Mouse (Mus musculus) liver, embryonic 12.5 days (tissue): ENCODE data around the gene Dnajc16. TPM values are rescaled to one million over a fixed set of nuclear protein-coding genes. Genes with fewer than 3 reads are reported as not detected.
A peak's percentile ranks its signal among the peaks of the same experiment; 100 is the strongest.

Experiments used
- ATAC-seq: fragments of 200-750 bp; cut with Nextera tagmentation; 2 replicates; pipeline ENCODE4 v1.8.0; 2017; ENCODE audit warnings: moderate number of reproducible peaks, mild to moderate bottlenecking, moderate library complexity
- H3K27ac ChIP-seq: fragments of 300-500 bp; sonication (generic); 2 replicates; pipeline ENCODE4 v1.5.1; 2016; ENCODE audit warnings: mild to moderate bottlenecking
- H3K27me3 ChIP-seq: fragments of 300-500 bp; sonication (generic); replicated peaks from 2 replicates; pipeline ENCODE4 v1.6.1; 2016; ENCODE audit warnings: mild to moderate bottlenecking, moderate library complexity
- H3K36me3 ChIP-seq: fragments of 300-500 bp; sonication (generic); 2 replicates; pipeline ENCODE4 v1.6.1; 2016; ENCODE audit warnings: mild to moderate bottlenecking, moderate library complexity
- H3K4me1 ChIP-seq: fragments of 300-500 bp; sonication (generic); 2 replicates; pipeline ENCODE4 v1.6.1; 2016
- H3K4me2 ChIP-seq: fragments of 300-500 bp; sonication (generic); 2 replicates; pipeline ENCODE4 v1.6.1; 2016; ENCODE audit warnings: mild to moderate bottlenecking, moderate library complexity
- H3K4me3 ChIP-seq: fragments of 300-500 bp; sonication (generic); 2 replicates; pipeline ENCODE4 v1.5.1; 2016; ENCODE audit warnings: mild to moderate bottlenecking, moderate library complexity
- H3K9ac ChIP-seq: fragments of 300-500 bp; sonication (generic); 2 replicates; pipeline ENCODE4 v1.6.1; 2016; ENCODE audit warnings: mild to moderate bottlenecking, moderate library complexity
- H3K9me3 ChIP-seq: fragments of 300-500 bp; sonication (generic); replicated peaks from 2 replicates; pipeline ENCODE4 v1.6.1; 2016; ENCODE audit warnings: mild to moderate bottlenecking, moderate library complexity
- WGBS: fragments of 180-500 bp; shearing (Covaris S2); methylation state at CpG from one replicate; pipeline ENCODE4 v1.1.7; 2016; ENCODE audit not compliant: insufficient replicate concordance; 5-methylcytosine and 5-hydroxymethylcytosine counted together
- polyA plus RNA-seq: library from polyadenylated mRNA; unstranded; fragments of >200 nt; fragmentation: Nextera tagmentation; extraction: Ambion mirVana; gene quantifications from 2 replicates; pipeline ENCODE4 v1.2.1, GENCODE M21; 2016

The Dnajc16 gene
- polyA plus RNA-seq, 1 experiment from 2014 or later = 3.2 TPM

DNA sequence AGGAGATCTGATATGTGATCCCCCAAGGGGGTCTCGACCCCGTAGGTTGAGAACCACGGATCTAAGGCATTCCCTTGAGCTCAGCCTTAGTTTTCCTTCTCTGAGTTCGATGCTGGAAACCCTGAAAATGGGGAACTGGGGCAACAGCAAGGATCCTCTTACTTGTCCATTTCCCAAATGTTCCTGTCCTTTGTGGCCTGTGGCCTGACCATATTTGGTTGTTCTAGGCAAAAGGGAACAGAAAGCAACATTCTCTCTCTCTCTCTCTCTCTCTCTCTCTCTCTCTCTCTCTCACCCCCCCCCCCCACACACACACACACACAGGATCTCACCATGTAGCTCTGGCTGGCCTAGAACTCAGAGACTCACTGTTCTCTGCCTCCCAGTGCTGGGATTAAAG, 53.9 kb downstream of the Dnajc16 start:
- no peak for ATAC-seq
- no peak overlapping the region for H3K9ac ChIP-seq
- 0 out of 2 replicates have a peak overlapping the region, but pooled peaks have one; percentile 25 for H3K27ac ChIP-seq
- WGBS = 60% methylated on average over 4 of the region's 4 CpGs
- H3K4me1 ChIP-seq = peaks cover 23% of the 10 kb centered on the region
- no peaks in the 10 kb centered on the region for H3K27me3 ChIP-seq
- H3K36me3 ChIP-seq = no peaks in the 10 kb centered on the region
- H3K4me2 ChIP-seq = no peak overlapping the region
- H3K4me3 ChIP-seq = no peak overlapping the region
- no peaks in the 10 kb centered on the region for H3K9me3 ChIP-seq

DNA sequence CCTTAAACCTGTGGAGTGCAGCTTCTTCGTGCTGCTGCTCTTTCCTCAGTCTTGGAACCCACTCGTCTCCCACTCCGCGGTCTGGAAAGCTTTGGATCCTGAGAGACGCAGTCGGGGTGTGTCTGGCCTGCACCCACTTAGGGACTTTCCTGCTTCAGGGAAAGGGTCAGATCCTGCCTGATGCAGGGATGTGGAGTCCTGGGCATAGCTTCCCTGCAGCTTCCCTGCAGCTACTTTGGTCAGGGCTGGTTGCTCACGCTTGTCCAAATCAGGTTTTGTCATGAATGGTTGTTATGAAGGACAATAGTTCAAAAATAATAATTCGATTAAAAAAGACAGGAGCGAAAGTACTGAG, 55.5 kb downstream of the Dnajc16 start:
- Histone ChIP-seq H3K4me2 (peak overlapping the region; percentile 79), H3K27me3 (no peaks in the 10 kb centered on the region), H3K4me3 (peak overlapping the region; percentile 50), H3K9me3 (no peaks in the 10 kb centered on the region), H3K4me1 (peaks cover 23% of the 10 kb centered on the region), H3K9ac (no peak overlapping the region), H3K27ac (no peak overlapping the region), H3K36me3 (no peaks in the 10 kb centered on the region)
- WGBS = 32% methylated on average over 9 of the region's 9 CpGs
- ATAC-seq = no peak

DNA sequence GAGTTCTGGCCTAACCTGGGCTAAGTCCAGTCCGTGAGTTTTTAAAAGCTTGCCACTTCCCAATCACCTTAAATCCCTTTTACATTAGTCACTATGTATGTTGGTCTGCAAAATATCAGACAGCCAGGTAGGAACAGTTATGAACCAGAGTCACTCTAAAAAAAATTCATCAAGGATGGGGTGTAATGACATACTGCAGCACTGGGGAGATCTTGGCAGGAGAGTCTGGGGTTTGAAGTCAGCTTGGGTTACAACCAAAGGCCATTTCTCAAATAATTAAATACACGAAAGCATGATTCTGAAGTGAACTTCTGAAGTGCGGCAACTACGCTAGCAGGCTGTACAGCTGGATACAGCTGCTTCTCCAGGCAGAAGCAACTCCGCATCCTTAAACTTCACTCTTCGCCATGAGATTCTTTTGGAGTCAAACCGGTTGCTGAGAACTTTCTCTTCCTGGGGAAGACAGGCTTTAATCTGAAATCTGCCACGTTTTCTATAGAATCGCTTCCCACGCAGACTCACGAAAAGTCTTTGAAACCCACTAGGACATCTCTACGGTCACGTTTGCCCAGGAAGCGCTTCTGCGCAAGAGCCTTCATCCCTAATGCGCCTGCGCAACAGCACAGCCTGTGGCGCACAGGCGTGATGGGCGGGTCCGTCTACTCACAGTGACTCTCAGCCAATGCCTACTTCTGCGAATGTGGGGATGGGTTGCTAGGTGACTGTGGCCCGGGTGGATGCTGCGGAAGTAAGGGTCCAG, 56.1 kb downstream of the Dnajc16 start:
- H3K36me3 ChIP-seq = no peaks in the 10 kb centered on the region
- H3K4me1 ChIP-seq = peaks cover 23% of the 10 kb centered on the region
- H3K9me3 ChIP-seq = no peaks in the 10 kb centered on the region
- peak overlapping the region; percentile 79 for H3K4me2 ChIP-seq
- 11% methylated on average over 24 of the region's 24 CpGs for WGBS
- 0 out of 2 replicates have a peak, but pooled peaks cover under 1% of the 10 kb centered on the region for H3K27me3 ChIP-seq
- H3K9ac ChIP-seq = peak overlapping the region; percentile 61
- H3K4me3 ChIP-seq = peak overlapping the region; percentile 50
- peak; percentile 96 for ATAC-seq
- peak overlapping the region; percentile 50; the same call in 1 of the 2 replicates for H3K27ac ChIP-seq

DNA sequence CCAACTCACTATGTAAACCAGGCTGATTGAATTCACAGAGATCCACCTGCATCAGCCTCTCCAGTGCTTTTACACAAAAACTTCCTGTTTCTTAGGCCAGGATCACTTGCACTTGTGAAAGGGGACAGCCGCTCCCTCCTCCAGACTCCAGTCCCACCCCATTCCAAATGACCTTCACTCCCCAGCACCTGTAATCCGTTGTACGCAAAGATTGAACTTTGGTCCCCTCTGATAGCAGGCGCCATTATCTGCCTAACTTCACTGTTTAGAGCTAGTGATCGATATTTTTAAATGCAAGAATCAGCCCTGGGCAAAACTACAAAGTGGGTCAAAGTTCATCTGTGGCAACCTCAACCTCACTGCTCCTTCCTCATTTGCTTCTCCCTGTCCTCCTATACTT, 59.0 kb downstream of the Dnajc16 start:
- no peaks in the 10 kb centered on the region for H3K36me3 ChIP-seq
- no peaks in the 10 kb centered on the region for H3K9me3 ChIP-seq
- no peak overlapping the region for H3K4me3 ChIP-seq
- no peak for ATAC-seq
- H3K27ac ChIP-seq = no peak overlapping the region
- no peak overlapping the region for H3K4me2 ChIP-seq
- H3K4me1 ChIP-seq = peaks cover 23% of the 10 kb centered on the region
- no peak overlapping the region for H3K9ac ChIP-seq
- 48% methylated on average over 5 of the region's 5 CpGs for WGBS
- peaks cover 9% of the 10 kb centered on the region; the same call in 1 of the 2 replicates for H3K27me3 ChIP-seq

DNA sequence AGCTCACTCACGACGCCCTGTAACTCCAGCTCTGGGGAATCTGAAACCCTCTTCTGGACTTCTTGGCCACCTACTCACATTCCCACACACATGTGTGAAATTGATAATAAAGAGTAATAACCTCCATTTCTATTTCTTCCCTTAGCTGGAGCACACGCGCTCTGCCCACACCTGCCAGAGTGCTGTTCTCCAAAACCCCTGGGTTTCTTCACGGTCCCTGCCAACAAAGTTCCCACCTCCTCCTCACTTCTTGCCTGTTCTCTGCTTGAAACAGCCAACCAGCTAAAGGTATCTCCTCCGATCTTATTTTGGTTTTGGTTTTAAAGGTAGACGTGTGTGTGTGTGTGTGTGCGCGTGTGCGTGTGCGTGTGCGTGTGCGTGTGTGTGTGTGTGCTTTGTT, 60.3 kb downstream of the Dnajc16 start:
- Histone ChIP-seq H3K9me3 (no peaks in the 10 kb centered on the region), H3K27ac (no peak overlapping the region), H3K4me3 (no peak overlapping the region), H3K4me2 (no peak overlapping the region), H3K36me3 (no peaks in the 10 kb centered on the region), H3K9ac (no peak overlapping the region), H3K4me1 (peaks cover 31% of the 10 kb centered on the region), H3K27me3 (peaks cover 9% of the 10 kb centered on the region; the same call in 1 of the 2 replicates)
- WGBS = 83% methylated on average over 13 of the region's 13 CpGs
- ATAC-seq = no peak

DNA sequence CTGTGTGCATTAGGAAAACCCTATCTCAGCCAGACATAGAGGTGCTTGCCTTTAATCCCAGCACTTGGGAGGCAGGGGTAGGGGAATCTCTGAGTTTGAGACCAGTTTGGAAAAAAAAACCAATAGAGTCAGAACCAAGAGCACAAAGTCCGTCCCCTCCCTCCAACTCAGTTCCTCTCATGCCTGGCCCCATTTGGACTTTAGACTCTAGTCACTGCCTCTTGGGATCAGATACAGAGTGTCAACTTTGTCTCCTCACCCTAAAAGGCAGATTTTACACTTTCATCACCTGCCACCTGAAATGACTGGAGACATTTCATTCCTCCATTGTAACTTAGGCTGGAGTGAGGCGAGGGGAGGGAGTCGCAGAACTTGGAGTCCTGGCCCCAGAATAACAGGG, 61.5 kb downstream of the Dnajc16 start:
- Histone ChIP-seq H3K4me1 (peaks cover 31% of the 10 kb centered on the region), H3K9me3 (no peaks in the 10 kb centered on the region), H3K27me3 (peaks cover 9% of the 10 kb centered on the region; the same call in 1 of the 2 replicates), H3K9ac (no peak overlapping the region), H3K36me3 (no peaks in the 10 kb centered on the region), H3K4me3 (no peak overlapping the region), H3K4me2 (no peak overlapping the region), H3K27ac (0 out of 2 replicates have a peak overlapping the region, but pooled peaks have one; percentile 11)
- ATAC-seq = no peak
- WGBS = 78% methylated on average over 3 of the region's 3 CpGs

DNA sequence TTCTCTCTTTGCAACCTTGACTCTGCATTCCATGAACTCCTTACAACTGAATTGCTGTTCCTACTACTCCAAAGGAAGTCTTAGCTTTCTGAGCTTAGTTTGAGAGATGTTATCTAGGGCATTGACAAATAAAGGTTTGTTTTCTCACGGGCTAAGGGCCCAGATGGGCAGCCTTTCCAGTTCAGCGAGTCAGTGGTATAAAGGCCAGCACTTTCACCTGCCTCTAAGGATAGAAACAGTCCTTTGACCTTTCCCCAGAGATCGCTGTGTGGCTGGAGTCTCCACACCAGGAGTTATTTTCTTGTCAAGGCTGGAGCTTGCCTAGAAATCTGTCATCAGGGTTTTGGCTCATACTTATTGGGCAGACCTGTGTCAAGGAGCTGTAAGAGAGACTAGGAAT, 65.0 kb downstream of the Dnajc16 start:
- 0 out of 2 replicates have a peak overlapping the region, but pooled peaks have one; percentile 21 for H3K27ac ChIP-seq
- H3K36me3 ChIP-seq = peaks cover 8% of the 10 kb centered on the region
- no peaks in the 10 kb centered on the region for H3K9me3 ChIP-seq
- WGBS = 46% methylated on average over 3 of the region's 3 CpGs
- no peak overlapping the region for H3K4me2 ChIP-seq
- H3K4me1 ChIP-seq = peaks cover 47% of the 10 kb centered on the region
- peaks cover 9% of the 10 kb centered on the region; the same call in 1 of the 2 replicates for H3K27me3 ChIP-seq
- no peak overlapping the region for H3K4me3 ChIP-seq
- no peak overlapping the region for H3K9ac ChIP-seq
- ATAC-seq = no peak

DNA sequence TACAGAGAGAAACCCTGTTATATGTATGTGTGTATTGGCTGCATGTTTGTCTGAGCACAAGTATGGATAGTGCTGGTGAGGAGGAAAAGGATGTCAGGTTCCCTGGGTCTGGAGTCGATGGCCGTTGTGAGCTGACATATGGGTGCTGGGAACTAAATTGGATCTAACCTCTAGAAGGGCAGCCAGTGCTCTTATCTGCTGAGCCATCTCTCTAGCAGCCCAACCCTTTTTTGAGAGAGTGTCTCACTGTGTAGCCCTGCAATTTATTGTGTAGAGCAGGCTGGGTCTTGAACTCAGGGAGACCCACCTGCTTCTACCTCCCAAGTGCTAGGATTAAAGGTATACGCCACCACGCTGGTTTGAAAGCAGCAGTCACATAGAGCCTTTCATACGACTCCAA, 65.5 kb downstream of the Dnajc16 start:
- Histone ChIP-seq H3K4me3 (no peak overlapping the region), H3K9ac (no peak overlapping the region), H3K27ac (0 out of 2 replicates have a peak overlapping the region, but pooled peaks have one; percentile 21), H3K36me3 (peaks cover 13% of the 10 kb centered on the region), H3K4me1 (peaks cover 49% of the 10 kb centered on the region), H3K9me3 (peaks cover 1% of the 10 kb centered on the region; the same call in 1 of the 2 replicates), H3K4me2 (no peak overlapping the region), H3K27me3 (peaks cover 9% of the 10 kb centered on the region; the same call in 1 of the 2 replicates)
- no peak for ATAC-seq
- 66% methylated on average over 5 of the region's 5 CpGs for WGBS

DNA sequence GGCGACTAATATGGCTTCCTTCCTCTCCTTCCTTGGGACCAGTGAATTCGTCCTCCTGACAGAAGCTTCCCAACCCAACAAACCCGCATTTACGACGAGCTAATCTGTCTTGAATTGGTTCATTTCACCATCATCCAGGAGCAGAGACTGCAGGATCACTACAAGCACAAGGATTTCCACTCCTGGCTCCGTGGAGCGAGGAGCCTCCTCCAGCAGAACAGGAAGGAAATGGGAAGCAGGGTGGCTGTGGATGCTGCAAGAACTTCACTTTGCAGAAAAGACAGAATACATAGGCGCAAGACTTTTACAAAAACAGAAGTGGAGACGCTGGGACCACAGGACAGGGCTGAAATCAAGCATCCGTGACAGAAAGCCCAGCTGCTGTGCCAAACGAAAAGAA, 66.1 kb downstream of the Dnajc16 start:
- peak overlapping the region; percentile 93 for H3K4me2 ChIP-seq
- WGBS = 50% methylated on average over 11 of the region's 11 CpGs

DNA sequence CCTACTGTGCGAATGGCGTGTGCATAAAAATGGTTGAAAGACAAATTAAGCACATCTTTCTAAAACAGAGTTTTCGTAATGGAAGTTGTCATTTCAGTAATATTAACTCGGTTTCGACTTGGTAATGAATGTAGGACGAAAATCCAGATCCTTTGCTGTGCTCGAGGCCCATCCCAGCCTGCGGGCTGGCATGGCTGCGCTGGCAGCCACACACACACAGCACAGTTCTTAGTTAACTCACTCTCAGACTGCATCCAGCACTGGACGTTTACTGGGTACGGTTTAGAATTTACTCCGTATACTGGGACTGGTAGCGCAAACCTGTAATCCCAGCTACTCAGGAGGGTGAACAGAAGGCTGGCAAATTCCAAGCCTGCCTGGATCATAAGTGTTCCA, 67.1 kb downstream of the Dnajc16 start:
- Histone ChIP-seq H3K27ac (peak overlapping the region; percentile 96), H3K27me3 (no peaks in the 10 kb centered on the region), H3K4me3 (peak overlapping the region; percentile 96), H3K4me1 (peaks cover 64% of the 10 kb centered on the region), H3K36me3 (peaks cover 23% of the 10 kb centered on the region), H3K9ac (peak overlapping the region; percentile 99), H3K9me3 (peaks cover 5% of the 10 kb centered on the region; the same call in 1 of the 2 replicates), H3K4me2 (peak overlapping the region; percentile 93)
- peak; percentile 54 for ATAC-seq
- 8% methylated on average over 13 of the region's 13 CpGs for WGBS

More for the DNA sequence above, 66.1 kb downstream of the Dnajc16 start:
- Histone ChIP-seq H3K27me3 (peaks cover 8% of the 10 kb centered on the region; the same call in 1 of the 2 replicates), H3K4me3 (no peak overlapping the region), H3K27ac (0 out of 2 replicates have a peak overlapping the region, but pooled peaks have one; percentile 2), H3K36me3 (peaks cover 20% of the 10 kb centered on the region), H3K9me3 (peaks cover 5% of the 10 kb centered on the region; the same call in 1 of the 2 replicates), H3K4me1 (peaks cover 55% of the 10 kb centered on the region), H3K9ac (no peak overlapping the region)
- no peak for ATAC-seq

DNA sequence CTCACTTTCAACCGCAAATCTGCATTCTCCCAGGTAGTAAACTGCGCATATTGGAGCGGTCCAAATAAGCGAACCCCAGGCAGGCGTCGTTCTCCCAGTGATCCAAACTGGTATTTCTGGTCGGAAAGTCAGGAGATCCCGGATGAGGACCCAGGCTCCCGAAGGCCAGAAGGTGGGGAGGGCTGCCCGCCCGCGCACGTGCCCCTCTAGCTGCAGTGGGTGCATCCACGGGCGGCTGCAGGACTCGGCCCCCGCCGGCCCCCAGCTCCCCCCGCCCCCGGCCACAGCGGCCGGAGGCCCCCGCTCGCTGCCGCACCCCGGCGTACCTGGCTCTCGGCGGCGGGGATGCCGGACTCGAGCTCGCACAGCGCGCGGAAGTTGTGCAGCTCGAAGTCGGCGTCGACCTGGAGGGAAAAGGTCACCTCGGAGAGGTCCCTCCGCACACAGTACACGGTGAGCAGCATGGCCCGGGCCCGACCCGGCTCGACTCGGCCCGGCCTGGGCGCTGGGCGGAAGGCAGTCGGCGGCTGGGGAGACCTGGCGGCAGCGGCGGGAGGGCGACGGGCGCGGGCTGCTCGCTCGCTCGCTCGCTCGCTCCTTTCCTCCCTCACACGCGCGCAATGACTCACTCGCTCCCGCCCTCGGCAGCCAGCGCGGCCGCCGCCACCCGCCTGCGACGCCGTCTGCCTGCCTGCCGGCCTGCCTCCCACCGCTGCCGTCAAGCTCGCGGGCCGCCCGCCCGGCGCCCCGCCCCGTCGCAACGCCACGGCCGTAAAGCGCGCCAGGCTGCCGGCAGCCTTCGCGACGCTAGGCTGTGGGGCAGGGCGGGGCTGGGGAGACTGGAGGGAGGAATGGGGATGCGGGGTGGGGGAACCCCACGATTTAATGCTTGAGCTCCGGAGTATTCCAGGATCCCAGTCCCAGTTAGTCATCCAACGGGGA, 67.7 kb downstream of the Dnajc16 start, which contains the start of gene Ddi2:
Ddi2 (minus strand) TSS at position 689 of the 942 bp plus-strand sequence.
- no peaks in the 10 kb centered on the region for H3K27me3 ChIP-seq
- WGBS = 2% methylated on average over 86 of the region's 105 CpGs
- H3K9ac ChIP-seq = peak within 1 kb of the TSS; percentile 99
- peak within 1 kb of the TSS; percentile 96 for H3K4me3 ChIP-seq
- peaks cover 25% of the 10 kb centered on the region for H3K36me3 ChIP-seq
- H3K4me1 ChIP-seq = peaks cover 70% of the 10 kb centered on the region
- ATAC-seq = peak; percentile 88
- peaks cover 5% of the 10 kb centered on the region; the same call in 1 of the 2 replicates for H3K9me3 ChIP-seq
- H3K4me2 ChIP-seq = peak within 1 kb of the TSS; percentile 93
- H3K27ac ChIP-seq = peak within 1 kb of the TSS; percentile 96
